Mouse (Mus musculus) spleen, postnatal 14 days (tissue): Measurements from ENCODE around the gene Slitrk2.

ENCODE experiments used
- DNase-seq, 2 experiments: peaks; one replicate each; pipeline ENCODE4 v3.0.0; 2021 to 2022; ENCODE audit warnings: low spot score in 2 of 2

Gene Slitrk2

GRCm38 (mm10) chrX:66648911-66649620, at the start of gene Slitrk2:
Gene Slitrk2 (plus strand): TSS chrX:66649318.
- DNase-seq: no peak

GRCm38 (mm10) chrX:66605490-66605889, 43.6 kb upstream of the Slitrk2 start:
- DNase-seq: no peak

- DNase-seq: no peak
Measured at GRCm38 (mm10) chrX:66652455-66653144, 3.5 kb downstream of the Slitrk2 start.

- DNase-seq: no peak
Measured at GRCm38 (mm10) chrX:66657365-66657764, 8.2 kb downstream of the Slitrk2 start.

- no peak for DNase-seq
Measured at GRCm38 (mm10) chrX:66676959-66677358, 27.8 kb downstream of the Slitrk2 start.

DNA sequence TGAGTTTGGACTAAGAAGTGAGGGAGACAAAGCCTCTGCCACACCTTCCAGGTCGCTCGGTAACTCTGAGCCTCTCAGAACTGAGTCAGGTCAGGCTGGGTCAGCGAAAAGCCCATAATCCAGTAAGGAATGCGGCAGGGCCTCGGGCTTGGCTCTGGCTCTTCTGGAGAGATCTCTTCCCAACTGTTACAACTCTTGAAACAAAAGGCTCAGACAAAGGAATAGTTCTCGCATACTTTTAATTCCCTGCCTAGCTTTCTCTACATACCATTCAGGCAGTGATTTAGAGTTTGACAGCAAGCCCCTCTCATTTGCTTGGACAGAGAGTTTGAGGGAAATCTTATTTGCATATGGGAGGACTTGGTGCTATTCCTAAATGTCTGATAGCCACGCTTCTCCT, 29.5 kb downstream of the Slitrk2 start:
- no peak for DNase-seq
